Mouse (Mus musculus): ENCODE measurements around the gene Oaz2.

- TF ChIP-seq GATA1 (IDR thresholded peaks at IDR 0.05; ENCODE audit: low read length) (no peak), TAL1 (IDR thresholded peaks at IDR 0.05; ENCODE audit: low read length) (no peak)
These were observed 13.0 kb upstream of the Oaz2 start for GRCm38 (mm10) chr9:65654700-65655237.
